8 mouse cellular contexts compared by ENCODE assay signal in genomic region chr5:138619211-138620128, GRCm38 (mm10). TPM values are rescaled to one million over a fixed set of nuclear protein-coding genes. Genes with fewer than 3 reads are reported as not detected.
DNase-seq lines count a peak whose midpoint lies in the region; ATAC-seq and TF ChIP-seq lines count a peak whose summit lies in the region.

TSS of gene Zfp68 (minus strand) at chr5:138619761.

- DNase-seq in 416B (ENCODE audit: low read depth) = peak; percentile 98
- DNase-seq in heart, adult 8-10 months (ENCODE audit: low spot score) = peak; percentile 94
- DNase-seq in kidney, adult 9 months = peak; percentile 98
- peak; percentile 99 for DNase-seq in limb, embryonic 14.5 days (ENCODE audit: low spot score)
- DNase-seq in midbrain, postnatal 0 days (ENCODE audit: low spot score) = peak; percentile 99
- DNase-seq in spleen, postnatal 14 days (ENCODE audit: low spot score in 2 of 2) = peak; percentile 77 to 84

- peak; percentile 95 for TF ChIP-seq POLR2A in bone marrow, adult 2 months (IDR thresholded peaks at IDR 0.05; ENCODE audit: borderline replicate concordance, control insufficient read depth, low read depth, low read length)
- TF ChIP-seq POLR2A in limb, embryonic 14.5 days (IDR thresholded peaks at IDR 0.05; ENCODE audit: borderline replicate concordance, extremely low read depth, insufficient read depth, insufficient read length) = peak; percentile 97; the same call in 1 of the 2 replicates

- ATAC-seq in embryonic facial prominence, embryonic 15.5 days (ENCODE audit: insufficient number of reproducible peaks, low FRiP score, low TSS enrichment, low read depth) = peak; percentile 96
- ATAC-seq in limb, embryonic 14.5 days (ENCODE audit: low FRiP score, low read depth) = peak; percentile 96
- ATAC-seq in midbrain, postnatal 0 days (ENCODE audit: low FRiP score) = peak; percentile 97

- peak within 1 kb of the TSS; percentile 88 for H3K9ac ChIP-seq in embryonic facial prominence, embryonic 15.5 days
- peak within 1 kb of the TSS; percentile 99 for H3K9ac ChIP-seq in limb, embryonic 14.5 days (ENCODE audit: low read depth, low read length, severe bottlenecking)
- peak within 1 kb of the TSS; percentile 97 for H3K9ac ChIP-seq in midbrain, postnatal 0 days (replicated peaks; ENCODE audit: low read length, poor library complexity, severe bottlenecking)

- H3K4me3 ChIP-seq in bone marrow, adult 2 months (replicated peaks; ENCODE audit: control insufficient read depth, low read depth, low read length) = peak within 1 kb of the TSS; percentile 95
- peak within 1 kb of the TSS; percentile 80 for H3K4me3 ChIP-seq in embryonic facial prominence, embryonic 15.5 days (replicated peaks)
- H3K4me3 ChIP-seq in limb, embryonic 14.5 days (replicated peaks; ENCODE audit: low read length) = peak within 1 kb of the TSS; percentile 96
- peak within 1 kb of the TSS; percentile 77 for H3K4me3 ChIP-seq in midbrain, postnatal 0 days (ENCODE audit: low read depth, low read length)

- TF ChIP-seq CTCF in bone marrow, adult 2 months (IDR thresholded peaks at IDR 0.05; ENCODE audit: control insufficient read depth, insufficient read depth, low read length) = peak; percentile 47
- peak; percentile 64 for TF ChIP-seq CTCF in midbrain, postnatal 0 days (IDR thresholded peaks at IDR 0.05)

- H3K27me3 ChIP-seq in embryonic facial prominence, embryonic 15.5 days = no peaks in the 10 kb centered on the region
- H3K27me3 ChIP-seq in limb, embryonic 14.5 days (ENCODE audit: control insufficient read depth, insufficient read depth, low read length) = no peaks in the 10 kb centered on the region
- H3K27me3 ChIP-seq in midbrain, postnatal 0 days (ENCODE audit: insufficient read depth, low read length) = no peaks in the 10 kb centered on the region

- peaks cover 27% of the 10 kb centered on the region for H3K9me3 ChIP-seq in embryonic facial prominence, embryonic 15.5 days (replicated peaks)
- peaks cover 39% of the 10 kb centered on the region for H3K9me3 ChIP-seq in limb, embryonic 14.5 days (ENCODE audit: control insufficient read depth, low read length)
- H3K9me3 ChIP-seq in midbrain, postnatal 0 days (ENCODE audit: low read length) = peaks cover 15% of the 10 kb centered on the region; the same call in 1 of the 2 replicates

- H3K4me2 ChIP-seq in embryonic facial prominence, embryonic 15.5 days (replicated peaks) = peak within 1 kb of the TSS; percentile 44
- H3K4me2 ChIP-seq in limb, embryonic 14.5 days (replicated peaks; ENCODE audit: low read depth, low read length, severe bottlenecking) = peak within 1 kb of the TSS; percentile 38
- H3K4me2 ChIP-seq in midbrain, postnatal 0 days (ENCODE audit: low read depth, low read length, poor library complexity, severe bottlenecking) = peak within 1 kb of the TSS; percentile 43

- H3K36me3 ChIP-seq in embryonic facial prominence, embryonic 15.5 days = peaks cover 40% of the 10 kb centered on the region
- peaks cover 41% of the 10 kb centered on the region for H3K36me3 ChIP-seq in limb, embryonic 14.5 days (ENCODE audit: control insufficient read depth, insufficient read depth, low read length)
- peaks cover 25% of the 10 kb centered on the region for H3K36me3 ChIP-seq in midbrain, postnatal 0 days (ENCODE audit: insufficient read depth, low read length)

- H3K4me1 ChIP-seq in bone marrow, adult 2 months (ENCODE audit: control insufficient read depth, insufficient read depth, low read length) = no peaks in the 10 kb centered on the region; the same call in 1 of the 2 replicates
- H3K4me1 ChIP-seq in embryonic facial prominence, embryonic 15.5 days = peaks cover 23% of the 10 kb centered on the region
- H3K4me1 ChIP-seq in limb, embryonic 14.5 days (ENCODE audit: control insufficient read depth, insufficient read depth, low read length) = peaks cover 9% of the 10 kb centered on the region
- H3K4me1 ChIP-seq in midbrain, postnatal 0 days (ENCODE audit: insufficient read depth, low read length) = peaks cover 7% of the 10 kb centered on the region

- WGBS in bone marrow, adult 2 months = under 1% methylated on average over 43 of the region's 43 CpGs
- WGBS in embryonic facial prominence, embryonic 15.5 days = under 1% methylated on average over 43 of the region's 43 CpGs
- under 1% methylated on average over 38 of the region's 43 CpGs for WGBS in limb, embryonic 14.5 days
- under 1% methylated on average over 42 of the region's 43 CpGs for WGBS in midbrain, postnatal 0 days

- peak within 1 kb of the TSS; percentile 94 for H3K27ac ChIP-seq in bone marrow, adult 2 months (ENCODE audit: control insufficient read depth, insufficient read depth, low read depth, low read length, poor library complexity)
- peak within 1 kb of the TSS; percentile 96 for H3K27ac ChIP-seq in embryonic facial prominence, embryonic 15.5 days (replicated peaks)
- peak within 1 kb of the TSS; percentile 99 for H3K27ac ChIP-seq in limb, embryonic 14.5 days (replicated peaks; ENCODE audit: low read depth, low read length)
- peak within 1 kb of the TSS; percentile 97 for H3K27ac ChIP-seq in midbrain, postnatal 0 days (ENCODE audit: low read depth, low read length)

RNA-seq across cellular contexts. Expression of gene Zfp68, which starts in this region (rescaled TPM):
- 14.7 and 33.9 TPM in 2 replicates for polyA plus RNA-seq in bone marrow, adult 2 months (2011; ENCODE audit: insufficient read depth, insufficient read length, low replicate concordance, missing spikeins)
- polyA plus RNA-seq in embryonic facial prominence, embryonic 15.5 days (2015; fragmentation: Nextera tagmentation; extraction: Ambion mirVana) = 66.1 and 67.3 TPM in 2 replicates
- 10 to 100 TPM; 16.8 to 20.1 (median 18.7) TPM for total RNA-seq in heart, adult 8-10 months (2022)
- polyA plus RNA-seq in limb, embryonic 14.5 days (2012; rRNA removed) = 26.1 and 34.1 TPM in 2 replicates
- polyA plus RNA-seq in limb, embryonic 14.5 days (2014; fragmentation: Nextera tagmentation; extraction: Ambion mirVana) = 80.2 and 88.9 TPM in 2 replicates
- 42.5 and 46.6 TPM in 2 replicates for total RNA-seq in midbrain, postnatal 0 days (2014; rRNA removed)
- polyA plus RNA-seq in midbrain, postnatal 0 days (2015; fragmentation: Nextera tagmentation; extraction: Ambion mirVana) = 40.1 and 45.8 TPM in 2 replicates

Comparison
In these comparisons a context has a peak if more than half of its experiments do, and no peak if none do; other contexts are left out.
1. Peak in every context shown above with its lines: DNase-seq, ATAC-seq, H3K4me3 ChIP-seq and H3K27ac ChIP-seq.